Mouse (Mus musculus): ENCODE results near the gene Slc9a1. TPM values are rescaled to one million over a fixed set of nuclear protein-coding genes. Genes with fewer than 3 reads are reported as not detected.
A peak's percentile ranks its signal among the peaks of the same experiment; 100 is the strongest.

The Slc9a1 gene
- polyA plus RNA-seq, 1 experiment, result 48.4 TPM

- H3K4me3 ChIP-seq (ENCODE audit: control insufficient read depth, low read depth, low read length), result peak overlapping the region; percentile 19
Measured at GRCm38 (mm10) chr4:133440377-133440795, 70.9 kb downstream of the Slc9a1 start.

GRCm38 (mm10) chr4:133442194-133442593 is 72.7 kb downstream of the Slc9a1 start:
- peaks cover 21% of the 10 kb centered on the region for H3K4me1 ChIP-seq (ENCODE audit: control insufficient read depth, insufficient read depth, low read length)
- H3K4me3 ChIP-seq (ENCODE audit: control insufficient read depth, low read depth, low read length), result no peak overlapping the region
- TF ChIP-seq CTCF (IDR thresholded peaks at IDR 0.05; ENCODE audit: control insufficient read depth, insufficient read depth, insufficient replicate concordance, low read depth, low read length), result no peak
- no peak for TF ChIP-seq POLR2A (IDR thresholded peaks at IDR 0.05; ENCODE audit: control insufficient read depth, low read depth, low read length)
- no peaks in the 10 kb centered on the region for H3K27me3 ChIP-seq (ENCODE audit: control insufficient read depth, insufficient read depth, low read length)
- H3K36me3 ChIP-seq (ENCODE audit: control insufficient read depth, insufficient read depth, low read length), result no peaks in the 10 kb centered on the region
- H3K27ac ChIP-seq (ENCODE audit: control insufficient read depth, insufficient read depth, low read depth, low read length), result no peak overlapping the region

More at GRCm38 (mm10) chr4:133440377-133440795, 70.9 kb downstream of the Slc9a1 start:
- TF ChIP-seq CTCF (IDR thresholded peaks at IDR 0.05; ENCODE audit: control insufficient read depth, insufficient read depth, insufficient replicate concordance, low read depth, low read length) (no peak), POLR2A (IDR thresholded peaks at IDR 0.05; ENCODE audit: control insufficient read depth, low read depth, low read length) (no peak; the same call in 1 of the 2 replicates)
- Histone ChIP-seq H3K27me3 (ENCODE audit: control insufficient read depth, insufficient read depth, low read length) (no peaks in the 10 kb centered on the region), H3K27ac (ENCODE audit: control insufficient read depth, insufficient read depth, low read depth, low read length) (peak overlapping the region; percentile 34), H3K4me1 (ENCODE audit: control insufficient read depth, insufficient read depth, low read length) (peaks cover 24% of the 10 kb centered on the region), H3K36me3 (ENCODE audit: control insufficient read depth, insufficient read depth, low read length) (no peaks in the 10 kb centered on the region)

- Histone ChIP-seq H3K27ac (ENCODE audit: control insufficient read depth, insufficient read depth, low read depth, low read length) (no peak overlapping the region), H3K36me3 (ENCODE audit: control insufficient read depth, insufficient read depth, low read length) (no peaks in the 10 kb centered on the region), H3K27me3 (ENCODE audit: control insufficient read depth, insufficient read depth, low read length) (no peaks in the 10 kb centered on the region), H3K4me3 (ENCODE audit: control insufficient read depth, low read depth, low read length) (no peak overlapping the region), H3K4me1 (ENCODE audit: control insufficient read depth, insufficient read depth, low read length) (peaks cover 18% of the 10 kb centered on the region)
- no peak for TF ChIP-seq CTCF (IDR thresholded peaks at IDR 0.05; ENCODE audit: control insufficient read depth, insufficient read depth, insufficient replicate concordance, low read depth, low read length)
- no peak for TF ChIP-seq POLR2A (IDR thresholded peaks at IDR 0.05; ENCODE audit: control insufficient read depth, low read depth, low read length)
Measured at GRCm38 (mm10) chr4:133443085-133443484, 73.6 kb downstream of the Slc9a1 start.

GRCm38 (mm10) chr4:133445727-133446126 is 76.2 kb downstream of the Slc9a1 start:
- H3K36me3 ChIP-seq (ENCODE audit: control insufficient read depth, insufficient read depth, low read length), result no peaks in the 10 kb centered on the region
- H3K27ac ChIP-seq (ENCODE audit: control insufficient read depth, insufficient read depth, low read depth, low read length), result no peak overlapping the region
- TF ChIP-seq POLR2A (IDR thresholded peaks at IDR 0.05; ENCODE audit: control insufficient read depth, low read depth, low read length) (no peak), CTCF (IDR thresholded peaks at IDR 0.05; ENCODE audit: control insufficient read depth, insufficient read depth, insufficient replicate concordance, low read depth, low read length) (no peak)
- H3K4me3 ChIP-seq (ENCODE audit: control insufficient read depth, low read depth, low read length), result no peak overlapping the region
- H3K27me3 ChIP-seq (ENCODE audit: control insufficient read depth, insufficient read depth, low read length), result no peaks in the 10 kb centered on the region
- peaks cover 7% of the 10 kb centered on the region for H3K4me1 ChIP-seq (ENCODE audit: control insufficient read depth, insufficient read depth, low read length)

- Histone ChIP-seq H3K4me3 (ENCODE audit: control insufficient read depth, low read depth, low read length) (no peak overlapping the region), H3K27me3 (ENCODE audit: control insufficient read depth, insufficient read depth, low read length) (no peaks in the 10 kb centered on the region), H3K4me1 (ENCODE audit: control insufficient read depth, insufficient read depth, low read length) (peaks cover 5% of the 10 kb centered on the region), H3K36me3 (ENCODE audit: control insufficient read depth, insufficient read depth, low read length) (no peaks in the 10 kb centered on the region), H3K27ac (ENCODE audit: control insufficient read depth, insufficient read depth, low read depth, low read length) (no peak overlapping the region)
- no peak for TF ChIP-seq CTCF (IDR thresholded peaks at IDR 0.05; ENCODE audit: control insufficient read depth, insufficient read depth, insufficient replicate concordance, low read depth, low read length)
- no peak for TF ChIP-seq POLR2A (IDR thresholded peaks at IDR 0.05; ENCODE audit: control insufficient read depth, low read depth, low read length)
Measured at GRCm38 (mm10) chr4:133447366-133447765, 77.9 kb downstream of the Slc9a1 start.

- TF ChIP-seq CTCF (IDR thresholded peaks at IDR 0.05; ENCODE audit: control insufficient read depth, insufficient read depth, insufficient replicate concordance, low read depth, low read length) (no peak), POLR2A (IDR thresholded peaks at IDR 0.05; ENCODE audit: control insufficient read depth, low read depth, low read length) (no peak)
- Histone ChIP-seq H3K4me3 (ENCODE audit: control insufficient read depth, low read depth, low read length) (no peak overlapping the region), H3K27ac (ENCODE audit: control insufficient read depth, insufficient read depth, low read depth, low read length) (no peak overlapping the region), H3K36me3 (ENCODE audit: control insufficient read depth, insufficient read depth, low read length) (no peaks in the 10 kb centered on the region), H3K4me1 (ENCODE audit: control insufficient read depth, insufficient read depth, low read length) (peaks cover 5% of the 10 kb centered on the region), H3K27me3 (ENCODE audit: control insufficient read depth, insufficient read depth, low read length) (no peaks in the 10 kb centered on the region)
Measured at GRCm38 (mm10) chr4:133447967-133448366, 78.5 kb downstream of the Slc9a1 start.

GRCm38 (mm10) chr4:133448708-133449388 is 79.3 kb downstream of the Slc9a1 start:
- Histone ChIP-seq H3K27me3 (ENCODE audit: control insufficient read depth, insufficient read depth, low read length) (no peaks in the 10 kb centered on the region), H3K27ac (ENCODE audit: control insufficient read depth, insufficient read depth, low read depth, low read length) (no peak overlapping the region), H3K36me3 (ENCODE audit: control insufficient read depth, insufficient read depth, low read length) (no peaks in the 10 kb centered on the region), H3K4me1 (ENCODE audit: control insufficient read depth, insufficient read depth, low read length) (peaks cover 5% of the 10 kb centered on the region), H3K4me3 (ENCODE audit: control insufficient read depth, low read depth, low read length) (no peak overlapping the region)
- TF ChIP-seq CTCF (IDR thresholded peaks at IDR 0.05; ENCODE audit: control insufficient read depth, insufficient read depth, insufficient replicate concordance, low read depth, low read length) (no peak), POLR2A (IDR thresholded peaks at IDR 0.05; ENCODE audit: control insufficient read depth, low read depth, low read length) (no peak)

Data from testis, adult 2 months (tissue).